Mouse (Mus musculus) megakaryocyte, embryonic 14.5 days (primary cell): ENCODE results near the gene Dglucy.

Experiments used
- FLI1 ChIP-seq: IDR thresholded peaks from 2 replicates; pipeline ENCODE4 v1.6.1; 2012; ENCODE audit warnings: low read length, inconsistent platforms, mixed read lengths
- GATA1 ChIP-seq: IDR thresholded peaks from 3 replicates; pipeline ENCODE4 v1.6.1; 2012; ENCODE audit warnings: mixed read lengths, low read length, inconsistent platforms, borderline replicate concordance

GRCm38 (mm10) chr12:100907598-100908297 lies 128.9 kb downstream of the Dglucy start, which contains the start of gene Gpr68:
- no peak for TF ChIP-seq FLI1
- no peak for TF ChIP-seq GATA1
